In the genomic region with DNA sequence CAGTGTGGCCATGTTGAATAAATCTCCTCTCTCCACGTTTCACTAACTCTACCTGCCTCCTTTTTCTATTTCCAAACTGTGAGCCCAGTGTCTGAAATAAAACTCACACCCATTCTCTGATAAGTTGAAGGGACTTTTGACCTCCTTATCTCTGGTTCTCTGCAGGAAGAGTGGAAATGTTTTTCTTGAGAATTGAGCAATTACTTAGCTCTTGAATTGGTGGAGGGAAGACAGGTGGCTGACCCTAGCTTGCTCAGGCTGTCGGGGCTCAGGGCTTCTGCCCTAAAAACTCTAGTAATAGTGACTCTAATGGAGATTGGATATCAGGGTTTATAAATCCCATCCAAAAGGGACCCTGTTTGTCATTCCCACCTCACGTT, we compare ENCODE assay signal across 19 mouse cellular contexts.
DNase-seq lines count a peak whose midpoint lies in the region; ATAC-seq and TF ChIP-seq lines count a peak whose summit lies in the region.
"Had no signal": no experiment of that assay in that cellular context is flagged by ENCODE, and none has a peak within 500 bp of the region (broad histone marks: within the 10 kb centered on the region; RNA-seq: fewer than 3 reads in every experiment).

No protein-coding gene starts in this region.

- TF ChIP-seq EP300 in stomach, postnatal 0 days (optimal IDR thresholded peaks at IDR 0.05), result no peak

- no peak for ATAC-seq in kidney, embryonic 15.5 days (replicated peaks; ENCODE audit: low FRiP score)
- ATAC-seq in lung, embryonic 16.5 days (ENCODE audit: low read depth), result no peak
- ATAC-seq in intestine, embryonic 16.5 days, result peak; percentile 76
- ATAC-seq in stomach, postnatal 0 days (ENCODE audit: low FRiP score, low TSS enrichment), result no peak
- ATAC-seq: hindbrain, postnatal 0 days had no signal

- no peak overlapping the region for H3K4me3 ChIP-seq in kidney, embryonic 15.5 days (replicated peaks)
- no peak overlapping the region for H3K4me3 ChIP-seq in lung, embryonic 16.5 days (ENCODE audit: low read length)
- peak overlapping the region; percentile 12; the same call in 1 of the 2 replicates for H3K4me3 ChIP-seq in intestine, embryonic 16.5 days (ENCODE audit: low read length)
- H3K4me3 ChIP-seq in stomach, postnatal 0 days (ENCODE audit: low read depth, low read length), result no peak overlapping the region
- H3K4me3 ChIP-seq: embryonic facial prominence, embryonic 10.5 days; left cerebral cortex, adult 2 months; midbrain, embryonic 10.5 days had no signal

- no peaks in the 10 kb centered on the region for H3K27me3 ChIP-seq in kidney, embryonic 15.5 days
- no peaks in the 10 kb centered on the region for H3K27me3 ChIP-seq in lung, embryonic 16.5 days (ENCODE audit: control insufficient read depth, insufficient read depth, low read depth, low read length)
- H3K27me3 ChIP-seq in intestine, embryonic 16.5 days (replicated peaks; ENCODE audit: control insufficient read depth, insufficient read depth, low read length), result no peaks in the 10 kb centered on the region
- no peaks in the 10 kb centered on the region for H3K27me3 ChIP-seq in stomach, postnatal 0 days (ENCODE audit: control insufficient read depth, insufficient read depth, low read length)

- no peak for DNase-seq in kidney, adult 8-10 months
- no peak for DNase-seq in lung, postnatal 36 days
- DNase-seq in stomach, postnatal 0 days (ENCODE audit: low spot score), result no peak
- DNase-seq in gastrocnemius, postnatal 4 days (ENCODE audit: low spot score in 2 of 2), result no peak
- DNase-seq: adrenal gland, adult 2 months; cerebellum, adult 9-10 months; gastrocnemius, postnatal 14 days; layer of hippocampus, adult 9-11 months; left cerebral cortex, postnatal 4 days; liver; right cerebral cortex, postnatal 25 days; thymus, postnatal 4 days had no signal

- TF ChIP-seq CTCF in stomach, postnatal 0 days (IDR thresholded peaks at IDR 0.05; ENCODE audit: low read depth), result no peak

- no peaks in the 10 kb centered on the region for H3K9me3 ChIP-seq in kidney, embryonic 15.5 days (replicated peaks)
- no peaks in the 10 kb centered on the region for H3K9me3 ChIP-seq in lung, embryonic 16.5 days (ENCODE audit: control insufficient read depth, low read length)
- no peaks in the 10 kb centered on the region for H3K9me3 ChIP-seq in intestine, embryonic 16.5 days (ENCODE audit: control insufficient read depth, low read length)
- H3K9me3 ChIP-seq in stomach, postnatal 0 days (ENCODE audit: control insufficient read depth, low read length), result no peaks in the 10 kb centered on the region
- H3K9me3 ChIP-seq: embryonic facial prominence, embryonic 10.5 days; midbrain, embryonic 10.5 days had no signal

- peaks cover 63% of the 10 kb centered on the region for H3K4me1 ChIP-seq in kidney, embryonic 15.5 days
- peaks cover 88% of the 10 kb centered on the region for H3K4me1 ChIP-seq in lung, embryonic 16.5 days (replicated peaks; ENCODE audit: control insufficient read depth, insufficient read depth, low read length)
- peaks cover 49% of the 10 kb centered on the region for H3K4me1 ChIP-seq in intestine, embryonic 16.5 days (ENCODE audit: control insufficient read depth, insufficient read depth, low read length)
- H3K4me1 ChIP-seq in stomach, postnatal 0 days (replicated peaks; ENCODE audit: control insufficient read depth, insufficient read depth), result peaks cover 2% of the 10 kb centered on the region

- WGBS in kidney, embryonic 15.5 days, result 48% methylated on average over 3 of the region's 3 CpGs
- 32% methylated on average over 3 of the region's 3 CpGs for WGBS in lung, embryonic 16.5 days
- WGBS in intestine, embryonic 16.5 days, result 46% methylated on average over 3 of the region's 3 CpGs
- 45% methylated on average over 3 of the region's 3 CpGs for WGBS in stomach, postnatal 0 days

- H3K4me2 ChIP-seq in kidney, embryonic 15.5 days, result no peak overlapping the region
- H3K4me2 ChIP-seq in lung, embryonic 16.5 days (ENCODE audit: low read depth, low read length), result peak overlapping the region; percentile 2; the same call in 1 of the 2 replicates
- peak overlapping the region; percentile 43 for H3K4me2 ChIP-seq in intestine, embryonic 16.5 days (ENCODE audit: low read depth, low read length)
- 0 out of 2 replicates have a peak overlapping the region, but pooled peaks have one; percentile 3 for H3K4me2 ChIP-seq in stomach, postnatal 0 days (replicated peaks; ENCODE audit: low read depth)

- peak overlapping the region; percentile 86 for H3K27ac ChIP-seq in kidney, embryonic 15.5 days
- peak overlapping the region; percentile 83 for H3K27ac ChIP-seq in lung, embryonic 16.5 days (ENCODE audit: low read length)
- peak overlapping the region; percentile 94 for H3K27ac ChIP-seq in intestine, embryonic 16.5 days (ENCODE audit: low read length)
- peak overlapping the region; percentile 70 for H3K27ac ChIP-seq in stomach, postnatal 0 days (replicated peaks)
- H3K27ac ChIP-seq: embryonic facial prominence, embryonic 10.5 days; hindbrain, postnatal 0 days; left cerebral cortex, adult 2 months; midbrain, embryonic 10.5 days had no signal

- H3K9ac ChIP-seq in kidney, embryonic 15.5 days, result no peak overlapping the region
- no peak overlapping the region for H3K9ac ChIP-seq in lung, embryonic 16.5 days (ENCODE audit: low read length)
- 0 out of 2 replicates have a peak overlapping the region, but pooled peaks have one; percentile 16 for H3K9ac ChIP-seq in intestine, embryonic 16.5 days (ENCODE audit: low read depth, low read length)
- H3K9ac ChIP-seq in stomach, postnatal 0 days (ENCODE audit: low read length), result no peak overlapping the region

- peaks cover 3% of the 10 kb centered on the region; the same call in 1 of the 2 replicates for H3K36me3 ChIP-seq in kidney, embryonic 15.5 days
- no peaks in the 10 kb centered on the region; the same call in 1 of the 2 replicates for H3K36me3 ChIP-seq in lung, embryonic 16.5 days (ENCODE audit: control insufficient read depth, insufficient read depth, low read length)
- H3K36me3 ChIP-seq in intestine, embryonic 16.5 days (ENCODE audit: control insufficient read depth, insufficient read depth, low read length), result no peaks in the 10 kb centered on the region
- H3K36me3 ChIP-seq in stomach, postnatal 0 days (ENCODE audit: control insufficient read depth, insufficient read depth, low read length), result no peaks in the 10 kb centered on the region
